Mouse (Mus musculus) heart, postnatal 4 days (tissue): ENCODE data around the gene Mettl26. TPM values are rescaled to one million over a fixed set of nuclear protein-coding genes. Genes with fewer than 3 reads are reported as not detected.
"Not testable (repeated sequence)": the region's sequence is repeated elsewhere in the genome, so short reads cannot be mapped to it uniquely, and the experiment has no call there.

Experiments
- DNase-seq: peaks from one replicate; pipeline ENCODE4 v3.0.0; 2021
- total RNA-seq, 2 experiments: library from RNA; stranded (reverse); gene quantifications; 2 replicates each; pipeline ENCODE4 v1.2.3; 2021

Gene Mettl26
- total RNA-seq, 2 experiments from 2014 or later, result 10.8 to 11.7 TPM

GRCm38 (mm10) chr17:25869498-25869897 is 5.4 kb upstream of the Mettl26 start:
- DNase-seq, result no peak

- DNase-seq, result no peak
Measured at GRCm38 (mm10) chr17:25869954-25870353, 4.9 kb upstream of the Mettl26 start.

GRCm38 (mm10) chr17:25871566-25871965 is 3.3 kb upstream of the Mettl26 start:
- DNase-seq, result not testable (repeated sequence)

GRCm38 (mm10) chr17:25872676-25873075 is 2.2 kb upstream of the Mettl26 start:
- no peak for DNase-seq

GRCm38 (mm10) chr17:25873405-25874147 is 1.3 kb upstream of the Mettl26 start:
- DNase-seq, result no peak

GRCm38 (mm10) chr17:25874148-25874720 is 640 bp upstream of the Mettl26 start:
- DNase-seq, result no peak

GRCm38 (mm10) chr17:25875171-25876136 is 580 bp downstream of the Mettl26 start:
- DNase-seq, result peak; percentile 90

GRCm38 (mm10) chr17:25876347-25876915 is 1.6 kb downstream of the Mettl26 start:
- no peak for DNase-seq

GRCm38 (mm10) chr17:25877025-25877424 is 2.2 kb downstream of the Mettl26 start:
- DNase-seq, result no peak

- DNase-seq, result no peak
Measured at GRCm38 (mm10) chr17:25877741-25878610, 3.1 kb downstream of the Mettl26 start.

- no peak for DNase-seq
Measured at GRCm38 (mm10) chr17:25878611-25879180, 3.8 kb downstream of the Mettl26 start.

GRCm38 (mm10) chr17:25879261-25879660 is 4.4 kb downstream of the Mettl26 start:
- peak; percentile 33 for DNase-seq

- DNase-seq, result no peak
Measured at GRCm38 (mm10) chr17:25879750-25880149, 4.9 kb downstream of the Mettl26 start.

GRCm38 (mm10) chr17:25880196-25880910 is 5.5 kb downstream of the Mettl26 start, which contains the start of gene Wfikkn1:
TSS of gene Wfikkn1 (minus strand) at chr17:25880858.
- peak; percentile 7 for DNase-seq

GRCm38 (mm10) chr17:25880913-25881641 is 6.2 kb downstream of the Mettl26 start:
- no peak for DNase-seq

- DNase-seq, result no peak
Measured at GRCm38 (mm10) chr17:25881691-25882090, 6.8 kb downstream of the Mettl26 start.

- DNase-seq, result no peak
Measured at GRCm38 (mm10) chr17:25882306-25882705, 7.4 kb downstream of the Mettl26 start.

- DNase-seq, result no peak
Measured at GRCm38 (mm10) chr17:25883268-25883667, 8.4 kb downstream of the Mettl26 start.

- DNase-seq, result no peak
Measured at GRCm38 (mm10) chr17:25883824-25884223, 8.9 kb downstream of the Mettl26 start.

- no peak for DNase-seq
Measured at GRCm38 (mm10) chr17:25885636-25886035, 10.8 kb downstream of the Mettl26 start.
